Mouse (Mus musculus) forebrain, embryonic 16.5 days (tissue): ENCODE measurements around the gene Nkg7. TPM values are rescaled to one million over a fixed set of nuclear protein-coding genes. Genes with fewer than 3 reads are reported as not detected.
A peak's percentile ranks its signal among the peaks of the same experiment; 100 is the strongest.

Source experiments
- ATAC-seq: fragments of 200-750 bp; cut with Nextera tagmentation; 2 replicates; pipeline ENCODE4 v1.8.0; 2017; ENCODE audit warnings: mild to moderate bottlenecking, moderate library complexity
- H3K27ac ChIP-seq: fragments of 300-500 bp; sonication (generic); 2 replicates; pipeline ENCODE4 v1.5.1; 2014; ENCODE audit warnings: low read length, control low read depth
- H3K27me3 ChIP-seq: fragments of 300-500 bp; sonication (generic); replicated peaks from 2 replicates; pipeline ENCODE4 v1.6.1; 2014; ENCODE audit warnings: low read length; ENCODE audit not compliant: control insufficient read depth, insufficient read depth
- H3K36me3 ChIP-seq: fragments of 300-500 bp; sonication (generic); 2 replicates; pipeline ENCODE4 v1.6.1; 2014; ENCODE audit not compliant: control insufficient read depth, insufficient read depth
- H3K4me1 ChIP-seq: fragments of 300-500 bp; sonication (generic); replicated peaks from 2 replicates; pipeline ENCODE4 v1.6.1; 2014; ENCODE audit warnings: low read length; ENCODE audit not compliant: control insufficient read depth, insufficient read depth
- H3K4me2 ChIP-seq: fragments of 300-500 bp; sonication (generic); 2 replicates; pipeline ENCODE4 v1.6.1; 2014; ENCODE audit warnings: mild to moderate bottlenecking, low read length, control low read depth
- H3K4me3 ChIP-seq: fragments of 300-500 bp; sonication (generic); replicated peaks from 2 replicates; pipeline ENCODE4 v1.5.1; 2014; ENCODE audit warnings: mild to moderate bottlenecking, low read length, control low read depth
- H3K9ac ChIP-seq: fragments of 300-500 bp; sonication (generic); replicated peaks from 2 replicates; pipeline ENCODE4 v1.6.1; 2014; ENCODE audit warnings: low read depth, low read length, control low read depth
- H3K9me3 ChIP-seq: fragments of 300-500 bp; sonication (generic); 2 replicates; pipeline ENCODE4 v1.6.1; 2016; ENCODE audit warnings: low read length; ENCODE audit not compliant: control insufficient read depth
- WGBS: fragments of 180-500 bp; shearing (Covaris S2); extraction: QIAGEN DNeasy Blood & Tissue Kit; methylation state at CpG from one replicate; pipeline ENCODE4 v1.1.7; 2014; 5-methylcytosine and 5-hydroxymethylcytosine counted together
- polyA plus RNA-seq: library from polyadenylated mRNA; unstranded; fragments of >200 nt; fragmentation: Nextera tagmentation; extraction: Ambion mirVana; gene quantifications from 2 replicates; pipeline ENCODE4 v1.2.1, GENCODE M21; 2015

Gene Nkg7
- polyA plus RNA-seq, 1 experiment from 2014 or later, result not detected

GRCm38 (mm10) chr7:43422995-43423617 is 13.8 kb upstream of the Nkg7 start:
- H3K9ac ChIP-seq, result no peak overlapping the region
- H3K4me2 ChIP-seq, result 0 out of 2 replicates have a peak overlapping the region, but pooled peaks have one; percentile 1
- no peaks in the 10 kb centered on the region for H3K36me3 ChIP-seq
- H3K4me3 ChIP-seq, result no peak overlapping the region
- 10% methylated on average over 11 of the region's 11 CpGs for WGBS
- H3K9me3 ChIP-seq, result no peaks in the 10 kb centered on the region
- 0 out of 2 replicates have a peak, but pooled peaks cover 2% of the 10 kb centered on the region for H3K4me1 ChIP-seq
- peak; percentile 90 for ATAC-seq
- no peak overlapping the region for H3K27ac ChIP-seq
- H3K27me3 ChIP-seq, result no peaks in the 10 kb centered on the region

DNA sequence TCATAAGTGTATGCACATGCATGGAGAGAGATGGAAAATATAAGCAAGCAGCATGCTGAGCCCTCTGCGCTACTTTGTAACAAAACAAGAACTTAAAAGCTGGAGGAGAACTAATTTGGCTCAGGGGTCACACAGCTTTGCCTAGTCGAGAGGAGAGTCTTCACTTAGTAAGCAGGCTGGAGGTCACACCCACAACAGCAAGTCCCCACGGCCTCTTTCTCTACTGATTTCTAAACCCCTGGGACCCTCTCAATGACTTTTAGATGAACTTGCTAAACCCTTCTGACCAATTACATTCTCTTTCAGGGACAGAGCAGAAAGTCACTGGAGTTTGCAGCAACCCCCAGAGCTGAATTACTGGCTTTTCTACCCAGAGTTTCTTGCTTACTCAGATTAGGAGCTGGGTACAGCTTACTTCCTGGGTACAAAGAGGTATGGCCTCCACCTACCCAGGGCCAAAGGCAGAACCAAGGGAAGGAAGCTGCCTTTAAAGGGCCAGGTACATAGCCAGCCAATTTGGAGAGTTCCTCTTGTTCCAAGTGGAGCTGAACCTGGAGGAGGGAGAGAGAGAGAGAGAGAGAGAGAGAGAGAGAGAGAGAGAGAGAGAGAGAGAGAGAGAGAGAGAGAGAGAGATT is 12.8 kb upstream of the Nkg7 start:
- 55% methylated on average over 3 of the region's 3 CpGs for WGBS

GRCm38 (mm10) chr7:43427406-43427805 is 9.5 kb upstream of the Nkg7 start, which contains the start of gene Lim2:
Gene Lim2, plus strand, starts transcription at chr7:43427670.
- WGBS, result 78% methylated on average over 8 of the region's 8 CpGs
- no peak within 1 kb of the TSS for H3K4me2 ChIP-seq
- ATAC-seq, result no peak

More for the DNA sequence above, 12.8 kb upstream of the Nkg7 start:
- Histone ChIP-seq H3K27ac (no peak overlapping the region), H3K9me3 (no peaks in the 10 kb centered on the region), H3K36me3 (no peaks in the 10 kb centered on the region), H3K4me1 (0 out of 2 replicates have a peak, but pooled peaks cover 2% of the 10 kb centered on the region), H3K27me3 (no peaks in the 10 kb centered on the region), H3K9ac (no peak overlapping the region), H3K4me3 (no peak overlapping the region), H3K4me2 (no peak overlapping the region)
- no peak for ATAC-seq

GRCm38 (mm10) chr7:43429500-43429899 is 7.4 kb upstream of the Nkg7 start:
- no peaks in the 10 kb centered on the region for H3K9me3 ChIP-seq
- H3K9ac ChIP-seq, result no peak overlapping the region
- ATAC-seq, result no peak
- H3K4me3 ChIP-seq, result no peak overlapping the region
- H3K27me3 ChIP-seq, result no peaks in the 10 kb centered on the region
- no peaks in the 10 kb centered on the region for H3K36me3 ChIP-seq
- no peaks in the 10 kb centered on the region for H3K4me1 ChIP-seq
- 62% methylated on average over 4 of the region's 4 CpGs for WGBS
- H3K27ac ChIP-seq, result no peak overlapping the region
- H3K4me2 ChIP-seq, result no peak overlapping the region

More at GRCm38 (mm10) chr7:43427406-43427805, 9.5 kb upstream of the Nkg7 start, which contains the start of gene Lim2:
- H3K27ac ChIP-seq, result no peak within 1 kb of the TSS
- no peaks in the 10 kb centered on the region for H3K27me3 ChIP-seq
- no peaks in the 10 kb centered on the region for H3K36me3 ChIP-seq
- no peak within 1 kb of the TSS for H3K4me3 ChIP-seq
- 0 out of 2 replicates have a peak, but pooled peaks cover 2% of the 10 kb centered on the region for H3K4me1 ChIP-seq
- H3K9ac ChIP-seq, result no peak within 1 kb of the TSS
- no peaks in the 10 kb centered on the region for H3K9me3 ChIP-seq

GRCm38 (mm10) chr7:43432891-43433290 is 4.0 kb upstream of the Nkg7 start:
- H3K36me3 ChIP-seq, result no peaks in the 10 kb centered on the region
- ATAC-seq, result no peak
- 75% methylated on average over 4 of the region's 4 CpGs for WGBS
- no peak overlapping the region for H3K9ac ChIP-seq
- H3K4me2 ChIP-seq, result no peak overlapping the region
- no peaks in the 10 kb centered on the region for H3K27me3 ChIP-seq
- no peaks in the 10 kb centered on the region for H3K4me1 ChIP-seq
- no peaks in the 10 kb centered on the region for H3K9me3 ChIP-seq
- H3K27ac ChIP-seq, result no peak overlapping the region
- H3K4me3 ChIP-seq, result no peak overlapping the region

- no peak overlapping the region for H3K27ac ChIP-seq
- no peak for ATAC-seq
- WGBS, result 87% methylated on average over 5 of the region's 5 CpGs
- H3K4me2 ChIP-seq, result no peak overlapping the region
- H3K4me1 ChIP-seq, result no peaks in the 10 kb centered on the region
- H3K36me3 ChIP-seq, result no peaks in the 10 kb centered on the region
- H3K4me3 ChIP-seq, result no peak overlapping the region
- H3K9ac ChIP-seq, result no peak overlapping the region
- H3K27me3 ChIP-seq, result no peaks in the 10 kb centered on the region
- no peaks in the 10 kb centered on the region for H3K9me3 ChIP-seq
These were observed 2.2 kb upstream of the Nkg7 start for GRCm38 (mm10) chr7:43434676-43435075.

GRCm38 (mm10) chr7:43438611-43439010 is 1.7 kb downstream of the Nkg7 start:
- no peak overlapping the region for H3K27ac ChIP-seq
- H3K4me3 ChIP-seq, result no peak overlapping the region
- no peak overlapping the region for H3K4me2 ChIP-seq
- ATAC-seq, result no peak
- no peaks in the 10 kb centered on the region for H3K9me3 ChIP-seq
- WGBS, result 80% methylated on average over 4 of the region's 4 CpGs
- H3K4me1 ChIP-seq, result peaks cover 8% of the 10 kb centered on the region
- no peaks in the 10 kb centered on the region for H3K36me3 ChIP-seq
- no peaks in the 10 kb centered on the region for H3K27me3 ChIP-seq
- H3K9ac ChIP-seq, result no peak overlapping the region

DNA sequence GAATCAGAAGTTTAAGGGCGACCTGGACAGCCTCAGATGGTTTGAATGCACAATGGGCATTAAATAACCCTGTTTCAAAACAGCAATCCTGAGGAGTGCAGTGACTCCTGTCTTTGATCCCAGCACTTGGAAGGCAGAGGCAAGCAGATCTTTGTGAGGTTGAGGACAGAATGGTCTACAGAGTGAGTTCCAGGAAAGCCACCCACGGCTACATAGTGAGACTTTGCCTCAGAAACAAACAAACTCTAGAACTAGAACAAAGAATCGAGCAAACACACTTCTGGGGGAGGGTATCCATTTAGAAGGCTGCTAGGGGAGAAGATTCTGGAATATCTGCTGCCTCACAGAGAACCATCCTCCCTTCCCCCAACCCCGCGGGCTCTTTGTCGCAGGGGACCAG is 3.6 kb downstream of the Nkg7 start, which contains the start of gene Cldnd2:
Gene Cldnd2, plus strand, starts transcription at position 301 of the 400 bp plus-strand sequence.
- no peak for ATAC-seq
- 82% methylated on average over 6 of the region's 6 CpGs for WGBS
- H3K4me3 ChIP-seq, result no peak within 1 kb of the TSS
- H3K36me3 ChIP-seq, result no peaks in the 10 kb centered on the region
- H3K4me2 ChIP-seq, result no peak within 1 kb of the TSS
- H3K9ac ChIP-seq, result no peak within 1 kb of the TSS
- peaks cover 21% of the 10 kb centered on the region for H3K4me1 ChIP-seq
- no peaks in the 10 kb centered on the region for H3K27me3 ChIP-seq
- H3K9me3 ChIP-seq, result no peaks in the 10 kb centered on the region
- H3K27ac ChIP-seq, result no peak within 1 kb of the TSS

DNA sequence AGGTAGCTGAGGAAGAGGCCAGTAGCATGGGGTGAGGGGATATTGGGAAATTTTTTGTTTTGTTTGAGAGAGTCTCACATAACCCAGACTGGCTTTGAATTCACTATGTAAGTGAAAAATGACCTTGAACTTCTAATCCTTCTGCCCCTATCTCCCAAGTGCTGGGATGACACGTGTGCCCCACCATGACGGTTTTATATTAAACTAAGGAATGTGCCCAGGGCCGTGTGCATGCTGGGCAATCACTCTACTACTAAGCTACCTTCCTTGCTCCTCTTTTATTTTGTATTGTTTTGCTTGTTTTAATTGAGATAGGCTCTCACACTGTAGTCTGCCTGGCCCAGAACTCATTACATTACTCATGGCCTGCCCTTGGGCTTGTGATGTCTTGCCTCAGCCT is 4.2 kb downstream of the Nkg7 start:
- H3K4me3 ChIP-seq, result no peak overlapping the region
- H3K4me1 ChIP-seq, result peaks cover 21% of the 10 kb centered on the region
- no peaks in the 10 kb centered on the region for H3K27me3 ChIP-seq
- ATAC-seq, result no peak
- no peak overlapping the region for H3K4me2 ChIP-seq
- no peak overlapping the region for H3K9ac ChIP-seq
- no peaks in the 10 kb centered on the region for H3K36me3 ChIP-seq
- no peaks in the 10 kb centered on the region for H3K9me3 ChIP-seq
- 83% methylated on average over 3 of the region's 3 CpGs for WGBS
- H3K27ac ChIP-seq, result no peak overlapping the region
